Mouse (Mus musculus) gastrocnemius, adult 2 months (tissue): ENCODE results near the gene Grid1. TPM values are rescaled to one million over a fixed set of nuclear protein-coding genes. Genes with fewer than 3 reads are reported as not detected.
A peak's percentile ranks its signal among the peaks of the same experiment; 100 is the strongest.

Experiments
- DNase-seq: peaks from one replicate; pipeline ENCODE4 v3.0.0; 2022
- H3K27ac ChIP-seq: fragments of 200-600 bp; 2 replicates; pipeline ENCODE4 v1.8.1; 2022; ENCODE audit warnings: mild to moderate bottlenecking
- H3K4me3 ChIP-seq: fragments of 200-600 bp; 2 replicates; pipeline ENCODE4 v1.8.1; 2022; ENCODE audit warnings: mild to moderate bottlenecking, moderate library complexity
- CTCF ChIP-seq: fragments of 200-600 bp; IDR thresholded peaks from 2 replicates; pipeline ENCODE4 v1.8.1; 2022; ENCODE audit warnings: antibody characterized with exemption, mild to moderate bottlenecking, moderate library complexity
- intact Hi-C: fragments of 180-260 bp; cut with DNase I; formaldehyde crosslinking; loops from one replicate; pipeline ENCODE4 v1.15.1; 2025
- long read RNA-seq, 2 experiments: library from polyadenylated mRNA; stranded (forward); transcript quantifications; one replicate each; pipeline ENCODE4 v2.0.0; 2021
- total RNA-seq, 2 experiments: library from RNA; stranded (reverse); gene quantifications; 2 replicates each; pipeline ENCODE4 v1.2.3; 2021

Gene Grid1
- total RNA-seq, result not detected
- long read RNA-seq, experiment 1, result 0 reads
- long read RNA-seq, experiment 2, result 0 reads

DNA sequence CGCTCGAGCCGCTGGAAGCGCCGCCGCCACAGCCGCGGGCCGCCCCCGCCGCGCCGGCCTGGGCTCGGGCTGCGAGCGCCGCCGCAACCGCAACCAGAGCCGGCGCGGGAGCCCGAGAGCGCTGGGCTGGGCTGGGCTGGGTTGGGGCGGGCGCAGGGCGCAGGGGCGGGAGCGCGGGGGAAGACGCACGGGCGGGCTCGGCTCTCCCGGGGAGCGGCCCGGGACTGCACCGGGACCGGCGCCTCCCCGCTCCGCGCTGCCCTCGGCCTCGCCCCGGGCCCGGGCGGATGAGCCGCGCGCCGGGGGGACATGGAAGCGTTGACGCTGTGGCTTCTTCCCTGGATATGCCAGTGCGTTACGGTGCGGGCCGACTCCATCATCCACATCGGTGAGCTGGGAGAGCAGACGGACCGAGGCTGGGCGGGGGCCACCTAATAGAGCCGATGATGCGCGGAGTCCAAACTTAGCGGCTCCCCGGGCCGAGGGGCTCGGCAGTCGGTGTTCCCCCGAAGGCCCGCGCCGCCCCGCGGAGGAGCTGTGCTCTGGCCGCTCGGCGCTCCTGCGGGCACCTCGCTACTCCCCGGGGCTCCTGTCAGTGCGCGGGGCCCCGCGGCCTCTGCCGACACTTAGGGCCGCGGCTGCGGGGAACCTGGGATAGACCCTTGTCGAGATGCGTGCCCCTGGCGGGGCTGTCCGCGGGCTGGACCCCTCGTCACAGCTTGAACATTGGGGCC is at the start of gene Grid1:
TSS of gene Grid1 (plus strand) at position 190 of the 734 bp plus-strand sequence.
- no peak for TF ChIP-seq CTCF
- H3K27ac ChIP-seq, result no peak within 1 kb of the TSS
- intact Hi-C loops, result no loop called here
- peak within 1 kb of the TSS; percentile 68 for H3K4me3 ChIP-seq
- DNase-seq, result no peak

DNA sequence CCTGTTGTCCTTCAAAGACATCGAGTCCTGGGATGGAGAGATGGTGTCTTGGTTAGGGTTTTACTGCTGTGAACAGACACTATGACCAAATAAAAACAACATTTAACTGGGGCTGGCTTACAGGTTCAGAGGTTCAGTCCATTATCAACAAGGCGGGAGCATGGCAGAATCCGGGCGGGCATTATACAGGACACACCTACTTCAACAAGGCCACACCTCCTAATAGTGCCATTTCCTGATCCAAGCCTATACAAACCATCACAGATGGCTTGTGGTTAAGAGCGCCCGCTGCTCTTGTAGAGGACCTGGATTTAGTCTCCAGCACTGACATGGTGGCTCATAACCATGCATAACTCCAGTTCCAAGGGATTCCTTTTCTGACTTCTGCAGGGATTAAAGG is 49.4 kb upstream of the Grid1 start:
- no peak for DNase-seq
- Histone ChIP-seq H3K27ac (no peak overlapping the region), H3K4me3 (no peak overlapping the region)
- no peak for TF ChIP-seq CTCF
- intact Hi-C loops, result no loop called here

GRCm38 (mm10) chr14:34771601-34772000 is 48.3 kb upstream of the Grid1 start:
- TF ChIP-seq CTCF, result no peak
- intact Hi-C loops, result no loop called here

DNA sequence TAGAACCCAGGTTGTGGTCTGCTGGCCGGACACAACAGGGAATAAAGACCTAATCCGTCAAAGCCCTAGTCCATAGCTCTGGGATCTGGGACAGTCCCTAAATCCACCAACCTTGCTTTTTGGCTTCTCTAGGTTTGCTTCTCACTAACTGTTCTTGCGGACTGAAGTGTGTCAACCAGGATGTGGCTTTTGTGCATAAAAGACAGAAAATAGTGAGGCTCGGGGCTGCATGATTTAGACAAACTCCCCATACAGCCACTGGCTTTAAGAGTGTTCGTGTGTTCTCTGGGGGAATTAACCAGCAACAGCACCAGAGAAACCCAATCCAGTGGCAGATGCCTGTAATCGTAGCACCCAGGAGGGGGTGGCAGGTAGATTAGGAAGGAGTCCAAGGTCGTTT is 47.8 kb upstream of the Grid1 start:
- DNase-seq, result no peak
- intact Hi-C loops, result no loop called here
- TF ChIP-seq CTCF, result no peak
- Histone ChIP-seq H3K4me3 (no peak overlapping the region), H3K27ac (no peak overlapping the region)

More at GRCm38 (mm10) chr14:34771601-34772000, 48.3 kb upstream of the Grid1 start:
- H3K27ac ChIP-seq, result no peak overlapping the region
- H3K4me3 ChIP-seq, result no peak overlapping the region
- DNase-seq, result no peak

DNA sequence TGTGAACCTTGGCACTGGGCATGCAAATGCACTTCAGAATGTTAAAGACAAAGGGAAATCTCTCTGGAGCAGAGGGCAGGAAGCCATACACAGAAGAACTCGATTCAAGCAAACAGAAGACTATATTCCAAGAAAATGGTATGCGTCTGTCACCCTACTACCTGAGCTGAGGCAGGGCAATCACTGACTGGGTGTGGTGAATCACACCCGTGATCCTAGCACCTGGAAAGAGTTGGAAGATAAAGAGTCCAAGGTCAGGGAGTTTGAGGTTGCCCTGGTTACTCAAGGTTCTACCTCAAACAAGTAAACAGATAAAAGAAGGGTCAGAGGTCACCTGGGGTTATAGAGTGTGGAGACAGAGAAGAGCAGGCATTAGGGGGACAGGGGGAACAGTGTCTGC is 46.2 kb upstream of the Grid1 start:
- TF ChIP-seq CTCF, result no peak
- no peak for DNase-seq
- H3K27ac ChIP-seq, result no peak overlapping the region
- intact Hi-C loops, result no loop called here
- no peak overlapping the region for H3K4me3 ChIP-seq

DNA sequence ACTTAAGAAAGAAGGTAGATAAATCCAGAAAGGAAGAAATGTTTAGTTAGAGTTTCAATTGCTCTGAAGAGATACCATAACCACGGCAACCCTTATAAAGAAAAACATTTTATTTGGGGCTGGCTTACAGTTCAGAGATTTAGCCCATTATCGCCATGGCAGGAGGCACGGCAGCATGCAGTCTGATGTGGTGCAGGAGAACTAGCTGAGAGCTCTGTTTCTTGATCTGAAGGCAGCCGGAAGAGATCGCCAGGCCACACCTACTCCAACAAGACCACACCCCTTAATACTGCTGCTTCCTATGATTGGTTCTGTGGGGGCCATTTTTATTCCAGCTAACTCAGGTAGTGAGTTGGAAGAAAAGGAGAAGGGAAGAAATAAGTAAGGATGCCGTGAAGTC is 45.7 kb upstream of the Grid1 start:
- no peak for TF ChIP-seq CTCF
- Histone ChIP-seq H3K4me3 (no peak overlapping the region), H3K27ac (no peak overlapping the region)
- intact Hi-C loops, result no loop called here
- no peak for DNase-seq

GRCm38 (mm10) chr14:34776719-34777385 is 43.1 kb upstream of the Grid1 start:
- DNase-seq, result no peak
- H3K4me3 ChIP-seq, result no peak overlapping the region
- intact Hi-C loops, result no loop called here
- H3K27ac ChIP-seq, result no peak overlapping the region
- TF ChIP-seq CTCF, result no peak

DNA sequence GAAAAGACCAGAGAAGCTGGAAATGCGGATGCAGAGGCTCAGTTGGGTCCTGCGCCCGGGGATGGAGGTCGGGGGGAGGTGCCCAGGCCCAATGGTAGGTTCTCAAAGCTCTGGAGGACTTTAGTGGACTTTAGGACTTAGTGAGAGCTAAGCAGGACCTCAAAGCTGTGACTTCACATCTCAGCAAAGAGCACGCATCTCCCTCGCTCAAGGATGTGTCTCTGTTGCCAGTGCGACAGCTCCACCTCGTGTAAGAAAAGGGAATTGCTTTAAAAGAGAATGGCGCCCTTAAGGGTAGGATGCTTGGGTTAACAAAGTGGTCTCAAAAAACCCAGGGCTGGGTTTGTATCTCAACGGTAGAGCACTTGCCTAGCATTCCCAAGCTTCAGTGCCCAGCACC is 42.1 kb upstream of the Grid1 start:
- peak; percentile 26 for DNase-seq
- TF ChIP-seq CTCF, result peak; percentile 76
- no peak overlapping the region for H3K4me3 ChIP-seq
- H3K27ac ChIP-seq, result no peak overlapping the region
- intact Hi-C loops, result loop anchor here (1.0 kb wide), 1 partner anchor 161 kb away; no protein-coding TSS in a partner anchor

DNA sequence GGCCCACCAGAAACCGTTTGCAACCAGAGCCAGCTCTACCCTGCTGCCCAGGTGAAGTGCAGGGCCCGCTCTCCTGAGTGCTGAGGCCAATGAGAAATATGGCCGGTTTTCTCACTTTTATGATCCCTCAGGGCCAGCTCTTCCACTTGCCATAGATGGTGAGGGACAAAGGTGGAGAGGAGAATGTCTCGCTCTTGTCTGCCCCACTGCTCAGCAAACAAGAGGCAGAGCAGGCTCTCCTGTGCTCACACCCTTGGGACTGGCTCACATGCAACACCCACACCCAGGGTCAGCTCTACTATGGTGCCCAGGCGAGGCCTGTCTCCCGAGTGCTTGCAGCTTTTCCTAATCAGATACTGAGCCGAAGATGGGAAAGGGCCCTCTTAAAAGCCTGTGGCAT is 41.1 kb upstream of the Grid1 start:
- H3K27ac ChIP-seq, result no peak overlapping the region
- TF ChIP-seq CTCF, result no peak
- no peak overlapping the region for H3K4me3 ChIP-seq
- DNase-seq, result no peak
- intact Hi-C loops, result loop anchor here (1.0 kb wide), 1 partner anchor 161 kb away; no protein-coding TSS in a partner anchor

GRCm38 (mm10) chr14:34793406-34794037 is 26.4 kb upstream of the Grid1 start:
- Histone ChIP-seq H3K4me3 (no peak overlapping the region), H3K27ac (no peak overlapping the region)
- intact Hi-C loops, result no loop called here
- peak; percentile 22 for DNase-seq
- TF ChIP-seq CTCF, result no peak

- no peak overlapping the region for H3K4me3 ChIP-seq
- intact Hi-C loops, result no loop called here
- peak; percentile 85 for TF ChIP-seq CTCF
- peak; percentile 73 for DNase-seq
- no peak overlapping the region for H3K27ac ChIP-seq
These were observed 9.0 kb upstream of the Grid1 start for GRCm38 (mm10) chr14:34810763-34811489.

DNA sequence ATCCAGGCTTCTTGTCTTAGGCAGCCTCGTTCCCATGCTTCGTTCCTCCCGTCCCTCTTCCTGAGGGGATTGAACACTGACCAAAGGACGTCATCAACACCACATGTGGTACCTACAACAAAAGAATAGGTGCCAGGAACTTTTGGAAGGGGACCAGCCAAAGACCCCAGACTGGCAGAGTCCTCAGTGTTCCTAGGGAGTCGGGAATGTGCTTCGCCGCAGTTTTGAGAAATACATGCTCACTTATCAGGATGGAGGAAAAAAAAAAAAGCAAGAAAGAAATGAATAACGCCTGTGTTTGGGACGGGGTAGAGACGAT is 8.5 kb upstream of the Grid1 start:
- no peak for DNase-seq
- intact Hi-C loops, result no loop called here
- no peak for TF ChIP-seq CTCF
- Histone ChIP-seq H3K27ac (no peak overlapping the region), H3K4me3 (no peak overlapping the region)

- intact Hi-C loops, result no loop called here
- H3K27ac ChIP-seq, result no peak overlapping the region
- H3K4me3 ChIP-seq, result no peak overlapping the region
- TF ChIP-seq CTCF, result no peak
- DNase-seq, result no peak
These were observed 3.6 kb upstream of the Grid1 start for GRCm38 (mm10) chr14:34816301-34816700.
